Mouse (Mus musculus): ENCODE results near the gene Adipor2. TPM values are rescaled to one million over a fixed set of nuclear protein-coding genes. Genes with fewer than 3 reads are reported as not detected.

Gene Adipor2
- total and polyA plus RNA-seq, 2 experiments: 246 to 306 TPM

DNA sequence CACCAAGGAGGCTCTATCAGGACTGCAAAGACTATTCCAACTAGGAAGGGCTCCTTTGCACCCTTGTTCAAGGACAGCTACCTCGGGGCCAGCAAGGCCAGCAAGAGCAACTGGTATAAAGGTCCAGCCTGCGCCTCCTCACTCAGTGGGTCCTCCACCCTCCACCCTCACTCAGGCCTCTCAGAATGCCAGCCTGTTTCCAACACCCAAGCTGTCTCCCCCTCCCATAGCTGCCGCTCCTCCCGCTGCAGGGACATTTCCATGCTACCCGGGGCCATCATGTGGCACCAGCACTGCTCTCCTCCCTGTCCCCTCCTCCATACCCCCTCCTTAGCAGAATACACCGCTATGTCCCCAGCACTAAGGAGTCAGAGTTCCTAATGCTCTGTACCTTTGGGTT lies 87.6 kb downstream of the Adipor2 start:
- Histone ChIP-seq H3K4me3 (ENCODE audit: insufficient read depth, low read depth, low read length) (no peak overlapping the region), H3K27me3 (ENCODE audit: control insufficient read depth, insufficient read depth, low read length) (peaks cover 6% of the 10 kb centered on the region; the same call in 1 of the 2 replicates), H3K9ac (ENCODE audit: low read depth, low read length) (no peak overlapping the region), H3K27ac (replicated peaks; ENCODE audit: insufficient read depth, low read depth, low read length) (no peak overlapping the region), H3K36me3 (ENCODE audit: control insufficient read depth, insufficient read depth, low read length) (no peaks in the 10 kb centered on the region), H3K4me1 (ENCODE audit: control insufficient read depth, insufficient read depth, low read length) (no peaks in the 10 kb centered on the region), H3K79me2 (ENCODE audit: control insufficient read depth, insufficient read depth, low read length) (no peaks in the 10 kb centered on the region)
- DNase-seq (ENCODE audit: extremely low read depth, low read depth, low spot score): no peak
- TF ChIP-seq POLR2A (IDR thresholded peaks at IDR 0.05; ENCODE audit: extremely low read depth, insufficient read depth, low read length) (no peak), CTCF (IDR thresholded peaks at IDR 0.05; ENCODE audit: low read depth, low read length) (no peak)
- 19% methylated on average over 6 of the region's 6 CpGs for WGBS

DNA sequence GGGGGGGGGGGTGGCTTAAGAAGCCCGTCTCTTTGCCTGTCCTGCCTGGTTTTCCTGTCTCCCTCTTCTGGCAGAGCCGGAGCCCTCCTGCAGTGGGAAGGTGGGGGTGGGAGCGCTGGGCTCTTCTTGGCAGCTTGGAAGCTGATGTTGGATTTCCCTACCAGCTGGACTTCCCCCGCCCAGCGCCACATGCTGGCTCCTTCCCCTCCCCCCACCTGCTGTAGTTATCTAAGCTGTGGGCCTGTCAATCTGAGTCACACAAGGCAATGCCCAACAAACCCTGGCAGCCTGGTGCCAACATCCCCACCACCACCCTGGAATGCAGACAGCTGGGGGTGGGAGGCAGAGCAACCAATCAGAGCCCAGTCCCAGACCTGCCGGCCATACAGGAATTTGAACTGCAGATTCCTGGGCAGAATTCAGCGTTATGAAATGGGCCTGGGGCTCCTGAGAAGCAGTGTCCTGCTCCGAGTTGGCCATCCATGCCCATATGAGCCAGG lies 88.2 kb downstream of the Adipor2 start:
- H3K27me3 ChIP-seq (ENCODE audit: control insufficient read depth, insufficient read depth, low read length): peaks cover 6% of the 10 kb centered on the region; the same call in 1 of the 2 replicates
- no peaks in the 10 kb centered on the region for H3K36me3 ChIP-seq (ENCODE audit: control insufficient read depth, insufficient read depth, low read length)
- no peaks in the 10 kb centered on the region for H3K79me2 ChIP-seq (ENCODE audit: control insufficient read depth, insufficient read depth, low read length)
- H3K4me1 ChIP-seq (ENCODE audit: control insufficient read depth, insufficient read depth, low read length): no peaks in the 10 kb centered on the region
- no peak for DNase-seq (ENCODE audit: extremely low read depth, low read depth, low spot score)
- no peak overlapping the region for H3K4me3 ChIP-seq (ENCODE audit: insufficient read depth, low read depth, low read length)
- H3K9ac ChIP-seq (ENCODE audit: low read depth, low read length): no peak overlapping the region
- 9% methylated on average over 8 of the region's 8 CpGs for WGBS
- no peak overlapping the region for H3K27ac ChIP-seq (replicated peaks; ENCODE audit: insufficient read depth, low read depth, low read length)
- TF ChIP-seq POLR2A (IDR thresholded peaks at IDR 0.05; ENCODE audit: extremely low read depth, insufficient read depth, low read length): no peak
- no peak for TF ChIP-seq CTCF (IDR thresholded peaks at IDR 0.05; ENCODE audit: low read depth, low read length)

DNA sequence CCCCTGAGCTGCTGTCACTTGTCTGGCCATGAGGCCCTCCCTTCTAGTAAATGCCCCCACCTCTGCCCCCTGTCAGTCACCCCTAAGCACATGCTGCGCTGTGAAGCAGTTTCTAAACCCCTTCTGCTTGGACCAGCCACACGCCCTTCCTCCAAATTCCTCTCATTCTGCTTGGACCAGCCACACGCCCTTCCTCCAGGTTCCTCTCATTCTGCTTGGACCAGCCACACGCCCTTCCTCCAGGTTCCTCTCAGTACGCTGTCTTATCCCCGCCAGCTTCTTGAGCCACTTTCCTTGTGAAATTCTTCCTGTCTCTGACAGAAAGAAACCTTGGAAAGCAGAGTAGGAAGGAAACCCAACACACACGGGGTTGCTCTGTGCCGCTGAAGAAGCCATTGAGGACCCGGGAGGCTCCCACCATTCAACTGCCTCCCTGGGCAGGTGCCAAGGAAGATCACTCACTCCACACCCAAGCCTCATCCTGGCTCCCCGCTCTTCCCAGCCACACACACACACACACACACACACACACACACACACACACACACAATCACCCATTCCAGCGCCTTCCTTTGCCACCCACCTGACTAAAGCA lies 88.9 kb downstream of the Adipor2 start:
- Histone ChIP-seq H3K4me1 (ENCODE audit: control insufficient read depth, insufficient read depth, low read length) (no peaks in the 10 kb centered on the region), H3K36me3 (ENCODE audit: control insufficient read depth, insufficient read depth, low read length) (no peaks in the 10 kb centered on the region), H3K27me3 (ENCODE audit: control insufficient read depth, insufficient read depth, low read length) (peaks cover 6% of the 10 kb centered on the region; the same call in 1 of the 2 replicates), H3K9ac (ENCODE audit: low read depth, low read length) (no peak overlapping the region), H3K27ac (replicated peaks; ENCODE audit: insufficient read depth, low read depth, low read length) (no peak overlapping the region), H3K4me3 (ENCODE audit: insufficient read depth, low read depth, low read length) (no peak overlapping the region), H3K79me2 (ENCODE audit: control insufficient read depth, insufficient read depth, low read length) (no peaks in the 10 kb centered on the region)
- 30% methylated on average over 11 of the region's 11 CpGs for WGBS
- DNase-seq (ENCODE audit: extremely low read depth, low read depth, low spot score): no peak
- TF ChIP-seq CTCF (IDR thresholded peaks at IDR 0.05; ENCODE audit: low read depth, low read length): no peak
- TF ChIP-seq POLR2A (IDR thresholded peaks at IDR 0.05; ENCODE audit: extremely low read depth, insufficient read depth, low read length): no peak

DNA sequence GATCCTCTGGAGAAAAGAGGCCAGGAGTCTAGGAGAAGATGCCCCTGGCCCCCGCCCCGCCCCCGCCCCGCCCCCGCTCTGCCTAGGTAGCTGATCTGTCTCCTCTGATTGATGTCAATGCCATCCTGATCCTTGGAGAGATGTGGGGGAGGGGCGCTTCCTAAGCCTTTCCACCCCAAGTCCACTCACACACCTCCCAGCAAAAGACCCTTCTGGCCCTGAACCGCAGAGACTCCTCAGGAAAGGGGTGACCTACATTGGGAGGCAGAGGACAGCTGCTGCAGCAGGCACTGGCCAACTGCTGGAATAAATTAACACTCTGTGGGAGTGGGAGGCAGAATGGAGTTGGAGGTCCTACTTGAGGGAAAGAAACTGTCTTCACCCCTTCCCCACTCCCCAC lies 91.0 kb downstream of the Adipor2 start:
- peaks cover 6% of the 10 kb centered on the region; the same call in 1 of the 2 replicates for H3K27me3 ChIP-seq (ENCODE audit: control insufficient read depth, insufficient read depth, low read length)
- H3K79me2 ChIP-seq (ENCODE audit: control insufficient read depth, insufficient read depth, low read length): no peaks in the 10 kb centered on the region
- 40% methylated on average over 7 of the region's 7 CpGs for WGBS
- no peak overlapping the region for H3K4me3 ChIP-seq (ENCODE audit: insufficient read depth, low read depth, low read length)
- no peaks in the 10 kb centered on the region for H3K36me3 ChIP-seq (ENCODE audit: control insufficient read depth, insufficient read depth, low read length)
- no peak for DNase-seq (ENCODE audit: extremely low read depth, low read depth, low spot score)
- no peak overlapping the region for H3K27ac ChIP-seq (replicated peaks; ENCODE audit: insufficient read depth, low read depth, low read length)
- H3K9ac ChIP-seq (ENCODE audit: low read depth, low read length): no peak overlapping the region
- no peak for TF ChIP-seq CTCF (IDR thresholded peaks at IDR 0.05; ENCODE audit: low read depth, low read length)
- TF ChIP-seq POLR2A (IDR thresholded peaks at IDR 0.05; ENCODE audit: extremely low read depth, insufficient read depth, low read length): no peak
- no peaks in the 10 kb centered on the region for H3K4me1 ChIP-seq (ENCODE audit: control insufficient read depth, insufficient read depth, low read length)

DNA sequence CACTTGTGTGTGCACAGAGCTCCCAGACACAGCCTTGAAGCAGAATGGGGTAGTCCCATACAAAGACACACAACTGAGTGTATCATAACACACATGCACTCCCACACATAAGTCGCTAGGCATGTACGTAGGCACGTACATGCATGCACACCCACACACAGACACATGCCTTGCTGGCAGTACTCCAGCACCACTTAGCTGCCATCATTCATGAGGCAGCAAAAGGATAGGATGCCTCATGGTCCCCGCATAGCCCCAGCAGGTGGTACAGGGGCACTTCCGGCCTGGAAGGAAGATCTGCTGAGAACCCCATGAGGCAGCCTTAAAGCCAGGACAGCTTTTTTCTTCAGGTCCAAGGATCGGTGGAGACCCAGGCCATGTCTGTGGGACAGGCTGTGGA lies 91.5 kb downstream of the Adipor2 start:
- Histone ChIP-seq H3K27me3 (ENCODE audit: control insufficient read depth, insufficient read depth, low read length) (peaks cover 6% of the 10 kb centered on the region; the same call in 1 of the 2 replicates), H3K27ac (replicated peaks; ENCODE audit: insufficient read depth, low read depth, low read length) (no peak overlapping the region), H3K9ac (ENCODE audit: low read depth, low read length) (no peak overlapping the region), H3K4me1 (ENCODE audit: control insufficient read depth, insufficient read depth, low read length) (no peaks in the 10 kb centered on the region), H3K79me2 (ENCODE audit: control insufficient read depth, insufficient read depth, low read length) (no peaks in the 10 kb centered on the region), H3K4me3 (ENCODE audit: insufficient read depth, low read depth, low read length) (no peak overlapping the region), H3K36me3 (ENCODE audit: control insufficient read depth, insufficient read depth, low read length) (no peaks in the 10 kb centered on the region)
- TF ChIP-seq POLR2A (IDR thresholded peaks at IDR 0.05; ENCODE audit: extremely low read depth, insufficient read depth, low read length): no peak
- TF ChIP-seq CTCF (IDR thresholded peaks at IDR 0.05; ENCODE audit: low read depth, low read length): no peak
- DNase-seq (ENCODE audit: extremely low read depth, low read depth, low spot score): no peak
- 80% methylated on average over 6 of the region's 6 CpGs for WGBS

DNA sequence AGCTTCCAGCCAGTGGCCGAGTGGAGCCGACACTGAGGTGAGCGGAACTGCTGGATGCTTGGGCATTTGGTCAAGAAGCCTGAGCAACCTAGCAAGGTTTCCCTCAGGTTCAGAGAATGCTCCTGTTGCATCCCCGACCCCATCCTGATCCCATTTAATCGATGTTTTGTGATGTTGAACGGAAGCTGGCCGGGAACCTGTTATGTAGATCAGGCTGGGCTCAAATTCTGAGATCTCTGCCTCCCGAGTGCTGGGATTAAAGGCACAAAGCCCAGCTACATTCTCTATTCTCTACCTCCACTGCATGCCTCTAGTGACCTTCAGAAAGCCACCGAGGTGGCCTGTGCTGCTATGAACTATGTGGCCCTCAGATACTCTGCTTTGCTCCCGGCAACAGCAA lies 92.7 kb downstream of the Adipor2 start:
- Histone ChIP-seq H3K9ac (ENCODE audit: low read depth, low read length) (no peak overlapping the region), H3K27me3 (ENCODE audit: control insufficient read depth, insufficient read depth, low read length) (no peaks in the 10 kb centered on the region), H3K4me1 (ENCODE audit: control insufficient read depth, insufficient read depth, low read length) (no peaks in the 10 kb centered on the region), H3K79me2 (ENCODE audit: control insufficient read depth, insufficient read depth, low read length) (no peaks in the 10 kb centered on the region), H3K36me3 (ENCODE audit: control insufficient read depth, insufficient read depth, low read length) (no peaks in the 10 kb centered on the region), H3K27ac (replicated peaks; ENCODE audit: insufficient read depth, low read depth, low read length) (no peak overlapping the region), H3K4me3 (ENCODE audit: insufficient read depth, low read depth, low read length) (no peak overlapping the region)
- TF ChIP-seq POLR2A (IDR thresholded peaks at IDR 0.05; ENCODE audit: extremely low read depth, insufficient read depth, low read length) (no peak), CTCF (IDR thresholded peaks at IDR 0.05; ENCODE audit: low read depth, low read length) (no peak)
- 71% methylated on average over 10 of the region's 10 CpGs for WGBS
- DNase-seq (ENCODE audit: extremely low read depth, low read depth, low spot score): no peak
